In genomic region chr8:71670198-71670597, GRCm38 (mm10) we compare ENCODE assay signal across 8 mouse cellular contexts. TPM values are rescaled to one million over a fixed set of nuclear protein-coding genes. Genes with fewer than 3 reads are reported as not detected.
A peak's percentile ranks its signal among the peaks of the same experiment; 100 is the strongest.
DNase-seq lines count a peak whose midpoint lies in the region; ATAC-seq lines count a peak whose summit lies in the region.

No protein-coding gene starts in this region.

- no peak overlapping the region for H3K27ac ChIP-seq in liver, embryonic 13.5 days

- H3K36me3 ChIP-seq in liver, embryonic 13.5 days, result no peaks in the 10 kb centered on the region

- peak overlapping the region; percentile 83 for H3K4me2 ChIP-seq in liver, embryonic 13.5 days

- DNase-seq in cerebellum, adult 18-20 months, result peak; percentile 33 to 48
- DNase-seq in cerebellum, adult 8-10 months, result no peak
- peak; percentile 64 for DNase-seq in right cerebral cortex, adult 18-20 months
- DNase-seq in right cerebral cortex, postnatal 4 days, result no peak
- DNase-seq in liver, embryonic 13.5 days, result no peak
- DNase-seq in Muller cell, postnatal 12 days (ENCODE audit: inconsistent ontology term), result no peak
- DNase-seq in layer of hippocampus, adult 9-10 months (ENCODE audit: low spot score), result no peak
- no peak for DNase-seq in natural killer cell, adult 2 months (ENCODE audit: low spot score in 2 of 2)

- no peak overlapping the region for H3K9ac ChIP-seq in liver, embryonic 13.5 days

- no peaks in the 10 kb centered on the region for H3K9me3 ChIP-seq in liver, embryonic 13.5 days (replicated peaks)

- H3K4me1 ChIP-seq in liver, embryonic 13.5 days (replicated peaks), result peaks cover 53% of the 10 kb centered on the region

- H3K4me3 ChIP-seq in liver, embryonic 13.5 days (replicated peaks), result peak overlapping the region; percentile 58

- 23% methylated on average over 11 of the region's 12 CpGs for WGBS in liver, embryonic 13.5 days (ENCODE audit: insufficient replicate concordance)

- peaks cover 58% of the 10 kb centered on the region for H3K27me3 ChIP-seq in liver, embryonic 13.5 days

- no peak for ATAC-seq in liver, embryonic 13.5 days (ENCODE audit: low read depth)

RNA-seq across cellular contexts. Expression of gene Unc13a, which starts 1.4 kb away (rescaled TPM):
- 0.20 TPM in 2 replicates for polyA plus RNA-seq in liver, embryonic 13.5 days (2015; fragmentation: Nextera tagmentation; extraction: Ambion mirVana)

RNA-seq across cellular contexts. Expression of gene Jak3, which starts 5.9 kb away (rescaled TPM):
- polyA plus RNA-seq in liver, embryonic 13.5 days (2015; fragmentation: Nextera tagmentation; extraction: Ambion mirVana), result 5.7 and 6.1 TPM in 2 replicates

RNA-seq across cellular contexts. Expression of gene Insl3, which starts 18.8 kb away (rescaled TPM):
- 0.67 and 1.1 TPM in 2 replicates for polyA plus RNA-seq in liver, embryonic 13.5 days (2015; fragmentation: Nextera tagmentation; extraction: Ambion mirVana)

RNA-seq across cellular contexts. Expression of gene B3gnt3, which starts 31.4 kb away (rescaled TPM):
- polyA plus RNA-seq in liver, embryonic 13.5 days (2015; fragmentation: Nextera tagmentation; extraction: Ambion mirVana), result 3.5 and 3.7 TPM in 2 replicates

RNA-seq across cellular contexts. Expression of gene Fcho1, which starts 55.3 kb away (rescaled TPM):
- 16.6 and 16.9 TPM in 2 replicates for polyA plus RNA-seq in liver, embryonic 13.5 days (2015; fragmentation: Nextera tagmentation; extraction: Ambion mirVana)

Comparison
In these comparisons a context has a peak if more than half of its experiments do, and no peak if none do; other contexts are left out.
1. DNase-seq: peak in cerebellum, adult 18-20 months (2 of 2) and right cerebral cortex, adult 18-20 months (single experiment); none in cerebellum, adult 8-10 months (single experiment), right cerebral cortex, postnatal 4 days (single experiment), liver, embryonic 13.5 days (single experiment), Muller cell, postnatal 12 days (single experiment), layer of hippocampus, adult 9-10 months (single experiment) and natural killer cell, adult 2 months (0 of 2).